Mouse (Mus musculus): ENCODE results near the gene Fibp. TPM values are rescaled to one million over a fixed set of nuclear protein-coding genes. Genes with fewer than 3 reads are reported as not detected.

The Fibp gene
- polyA plus RNA-seq, 1 experiment from 2014 or later = 66.7 TPM

- no peak overlapping the region for H3K27ac ChIP-seq (ENCODE audit: low read depth, low read length)
- H3K4me3 ChIP-seq (ENCODE audit: low read depth, low read length) = no peak overlapping the region
- no peak overlapping the region for H3K9ac ChIP-seq (ENCODE audit: low read depth, low read length)
- no peaks in the 10 kb centered on the region for H3K9me3 ChIP-seq (ENCODE audit: control insufficient read depth, low read length)
- DNase-seq (ENCODE audit: low spot score) (no peak), ATAC-seq (replicated peaks; ENCODE audit: low FRiP score) (no peak)
- H3K4me2 ChIP-seq = no peak overlapping the region
- H3K4me1 ChIP-seq (replicated peaks; ENCODE audit: control insufficient read depth, insufficient read depth, low read length) = peaks cover 4% of the 10 kb centered on the region; the same call in 1 of the 2 replicates
- peaks cover 14% of the 10 kb centered on the region for H3K36me3 ChIP-seq (ENCODE audit: control insufficient read depth, insufficient read depth, low read length)
- no peaks in the 10 kb centered on the region; the same call in 1 of the 2 replicates for H3K27me3 ChIP-seq (replicated peaks; ENCODE audit: control insufficient read depth, insufficient read depth, low read length)
- WGBS = 80% methylated on average over 10 of the region's 10 CpGs
Observed at GRCm38 (mm10) chr19:5477004-5477667, 16.7 kb downstream of the Fibp start.

GRCm38 (mm10) chr19:5477668-5478300 lies 17.4 kb downstream of the Fibp start:
- H3K9me3 ChIP-seq (ENCODE audit: control insufficient read depth, low read length) = no peaks in the 10 kb centered on the region
- H3K4me3 ChIP-seq (ENCODE audit: low read depth, low read length) = no peak overlapping the region
- peaks cover 15% of the 10 kb centered on the region for H3K36me3 ChIP-seq (ENCODE audit: control insufficient read depth, insufficient read depth, low read length)
- H3K9ac ChIP-seq (ENCODE audit: low read depth, low read length) = no peak overlapping the region
- WGBS = 89% methylated on average over 18 of the region's 18 CpGs
- no peak overlapping the region for H3K4me2 ChIP-seq
- H3K27ac ChIP-seq (ENCODE audit: low read depth, low read length) = no peak overlapping the region
- H3K27me3 ChIP-seq (replicated peaks; ENCODE audit: control insufficient read depth, insufficient read depth, low read length) = no peaks in the 10 kb centered on the region; the same call in 1 of the 2 replicates
- ATAC-seq (replicated peaks; ENCODE audit: low FRiP score) = no peak
- DNase-seq (ENCODE audit: low spot score) = no peak
- H3K4me1 ChIP-seq (replicated peaks; ENCODE audit: control insufficient read depth, insufficient read depth, low read length) = peaks cover 4% of the 10 kb centered on the region; the same call in 1 of the 2 replicates

GRCm38 (mm10) chr19:5480016-5480415 lies 19.6 kb downstream of the Fibp start:
- ATAC-seq (replicated peaks; ENCODE audit: low FRiP score) (no peak), DNase-seq (ENCODE audit: low spot score) (no peak)
- Histone ChIP-seq H3K36me3 (ENCODE audit: control insufficient read depth, insufficient read depth, low read length) (peaks cover 21% of the 10 kb centered on the region), H3K9me3 (ENCODE audit: control insufficient read depth, low read length) (no peaks in the 10 kb centered on the region), H3K27me3 (replicated peaks; ENCODE audit: control insufficient read depth, insufficient read depth, low read length) (no peaks in the 10 kb centered on the region; the same call in 1 of the 2 replicates), H3K4me2 (no peak overlapping the region), H3K27ac (ENCODE audit: low read depth, low read length) (no peak overlapping the region), H3K4me1 (replicated peaks; ENCODE audit: control insufficient read depth, insufficient read depth, low read length) (no peaks in the 10 kb centered on the region; the same call in 1 of the 2 replicates), H3K9ac (ENCODE audit: low read depth, low read length) (no peak overlapping the region), H3K4me3 (ENCODE audit: low read depth, low read length) (no peak overlapping the region)
- 80% methylated on average over 10 of the region's 10 CpGs for WGBS

DNA sequence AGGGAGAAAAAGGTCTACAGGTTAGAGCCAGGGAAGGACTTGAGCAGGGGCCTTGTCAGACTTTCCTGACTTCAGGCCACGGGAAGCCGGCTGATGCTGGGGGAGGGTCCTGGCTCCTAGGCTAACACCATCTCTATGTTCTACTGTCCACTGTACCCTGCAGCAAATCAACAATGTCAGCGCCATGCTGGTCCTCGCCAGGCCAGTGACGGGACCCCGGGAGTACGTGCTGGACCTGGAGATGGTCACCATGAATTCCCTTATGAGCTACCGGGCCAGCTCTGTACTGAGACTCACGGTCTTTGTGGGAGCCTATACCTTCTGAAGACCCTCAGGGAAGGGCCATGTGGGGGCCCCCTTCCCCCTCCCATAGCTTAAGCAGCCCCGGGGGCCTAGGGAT lies 21.0 kb downstream of the Fibp start:
- H3K36me3 ChIP-seq (ENCODE audit: control insufficient read depth, insufficient read depth, low read length) = peaks cover 30% of the 10 kb centered on the region
- H3K9ac ChIP-seq (ENCODE audit: low read depth, low read length) = 0 out of 2 replicates have a peak overlapping the region, but pooled peaks have one; percentile 9
- no peak overlapping the region for H3K4me2 ChIP-seq

DNA sequence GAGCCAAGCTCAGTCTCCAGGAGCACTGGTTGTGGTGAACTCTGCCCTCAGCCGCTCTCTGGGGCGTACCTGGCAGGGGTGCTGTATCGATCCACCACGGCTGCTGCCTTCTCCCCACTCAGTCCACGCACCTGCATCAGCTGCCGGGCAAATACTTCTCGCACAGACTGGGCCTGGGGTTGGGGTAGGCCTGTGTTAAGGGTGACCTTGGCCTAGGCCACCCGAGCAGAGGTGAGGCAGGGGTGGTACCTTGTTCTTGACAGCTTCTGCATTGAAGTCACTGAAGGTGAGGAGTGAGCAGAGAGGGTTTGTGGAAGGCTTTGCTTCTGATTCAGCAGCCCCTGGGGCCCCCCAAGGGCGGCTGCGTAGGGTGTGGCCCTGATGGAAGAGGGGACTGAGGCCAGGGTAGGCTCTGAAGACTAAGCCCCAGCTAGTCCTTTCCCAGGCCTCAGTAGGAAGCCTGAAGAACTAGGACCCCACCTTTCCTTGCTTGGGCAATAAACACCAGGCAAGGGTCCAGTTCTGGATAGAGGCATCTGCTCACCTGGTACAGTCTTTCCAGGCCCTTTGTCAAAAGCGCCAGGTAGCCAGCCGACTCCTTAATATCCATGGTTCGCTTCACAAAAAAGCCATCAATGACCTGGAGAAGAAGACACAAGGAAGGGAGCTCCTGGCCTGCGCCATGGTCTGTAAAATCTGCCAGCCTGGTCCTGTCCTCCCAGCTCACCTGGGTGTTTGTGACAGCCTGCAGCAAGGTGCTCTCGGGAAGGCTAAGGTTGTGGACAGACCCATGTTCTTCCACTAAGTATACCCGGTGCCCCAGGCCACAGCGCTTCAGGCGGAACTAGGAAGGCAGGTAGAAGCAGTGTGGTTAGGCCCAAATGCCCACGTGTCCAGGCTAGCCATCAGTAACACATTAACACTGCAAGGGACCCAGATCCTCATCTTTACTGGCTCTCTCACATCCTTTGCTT lies 23.3 kb downstream of the Fibp start:
- Histone ChIP-seq H3K27ac (ENCODE audit: low read depth, low read length) (no peak overlapping the region), H3K9ac (ENCODE audit: low read depth, low read length) (no peak overlapping the region), H3K27me3 (replicated peaks; ENCODE audit: control insufficient read depth, insufficient read depth, low read length) (no peaks in the 10 kb centered on the region), H3K4me2 (no peak overlapping the region), H3K9me3 (ENCODE audit: control insufficient read depth, low read length) (no peaks in the 10 kb centered on the region), H3K36me3 (ENCODE audit: control insufficient read depth, insufficient read depth, low read length) (peaks cover 26% of the 10 kb centered on the region), H3K4me1 (replicated peaks; ENCODE audit: control insufficient read depth, insufficient read depth, low read length) (peaks cover 8% of the 10 kb centered on the region), H3K4me3 (ENCODE audit: low read depth, low read length) (no peak overlapping the region)
- ATAC-seq (replicated peaks; ENCODE audit: low FRiP score) (no peak), DNase-seq (ENCODE audit: low spot score) (no peak)
- WGBS = 92% methylated on average over 19 of the region's 19 CpGs

More for the DNA sequence above, 21.0 kb downstream of the Fibp start:
- DNase-seq (ENCODE audit: low spot score) (no peak), ATAC-seq (replicated peaks; ENCODE audit: low FRiP score) (no peak)
- WGBS = 89% methylated on average over 10 of the region's 10 CpGs
- Histone ChIP-seq H3K27me3 (replicated peaks; ENCODE audit: control insufficient read depth, insufficient read depth, low read length) (no peaks in the 10 kb centered on the region), H3K4me1 (replicated peaks; ENCODE audit: control insufficient read depth, insufficient read depth, low read length) (no peaks in the 10 kb centered on the region; the same call in 1 of the 2 replicates), H3K4me3 (ENCODE audit: low read depth, low read length) (no peak overlapping the region), H3K27ac (ENCODE audit: low read depth, low read length) (no peak overlapping the region), H3K9me3 (ENCODE audit: control insufficient read depth, low read length) (no peaks in the 10 kb centered on the region)

- H3K9me3 ChIP-seq (ENCODE audit: control insufficient read depth, low read length) = no peaks in the 10 kb centered on the region
- peaks cover 24% of the 10 kb centered on the region for H3K36me3 ChIP-seq (ENCODE audit: control insufficient read depth, insufficient read depth, low read length)
- no peaks in the 10 kb centered on the region for H3K27me3 ChIP-seq (replicated peaks; ENCODE audit: control insufficient read depth, insufficient read depth, low read length)
- DNase-seq (ENCODE audit: low spot score) = no peak
- H3K4me2 ChIP-seq = no peak overlapping the region
- H3K4me3 ChIP-seq (ENCODE audit: low read depth, low read length) = no peak overlapping the region
- no peak for ATAC-seq (replicated peaks; ENCODE audit: low FRiP score)
- WGBS = 90% methylated on average over 5 of the region's 5 CpGs
- no peak overlapping the region for H3K27ac ChIP-seq (ENCODE audit: low read depth, low read length)
- peaks cover 9% of the 10 kb centered on the region for H3K4me1 ChIP-seq (replicated peaks; ENCODE audit: control insufficient read depth, insufficient read depth, low read length)
- no peak overlapping the region for H3K9ac ChIP-seq (ENCODE audit: low read depth, low read length)
Observed at GRCm38 (mm10) chr19:5484496-5484895, 24.1 kb downstream of the Fibp start.

GRCm38 (mm10) chr19:5485371-5485770 lies 25.0 kb downstream of the Fibp start:
- DNase-seq (ENCODE audit: low spot score) (no peak), ATAC-seq (replicated peaks; ENCODE audit: low FRiP score) (no peak)
- H3K36me3 ChIP-seq (ENCODE audit: control insufficient read depth, insufficient read depth, low read length) = peaks cover 24% of the 10 kb centered on the region
- H3K9ac ChIP-seq (ENCODE audit: low read depth, low read length) = no peak overlapping the region
- H3K4me1 ChIP-seq (replicated peaks; ENCODE audit: control insufficient read depth, insufficient read depth, low read length) = peaks cover 14% of the 10 kb centered on the region
- no peak overlapping the region for H3K4me2 ChIP-seq
- no peak overlapping the region for H3K27ac ChIP-seq (ENCODE audit: low read depth, low read length)
- no peaks in the 10 kb centered on the region for H3K9me3 ChIP-seq (ENCODE audit: control insufficient read depth, low read length)
- H3K27me3 ChIP-seq (replicated peaks; ENCODE audit: control insufficient read depth, insufficient read depth, low read length) = no peaks in the 10 kb centered on the region
- H3K4me3 ChIP-seq (ENCODE audit: low read depth, low read length) = no peak overlapping the region
- 93% methylated on average over 8 of the region's 8 CpGs for WGBS

GRCm38 (mm10) chr19:5485821-5486220 lies 25.4 kb downstream of the Fibp start:
- Histone ChIP-seq H3K9me3 (ENCODE audit: control insufficient read depth, low read length) (no peaks in the 10 kb centered on the region), H3K27me3 (replicated peaks; ENCODE audit: control insufficient read depth, insufficient read depth, low read length) (no peaks in the 10 kb centered on the region), H3K36me3 (ENCODE audit: control insufficient read depth, insufficient read depth, low read length) (peaks cover 24% of the 10 kb centered on the region), H3K9ac (ENCODE audit: low read depth, low read length) (no peak overlapping the region), H3K4me1 (replicated peaks; ENCODE audit: control insufficient read depth, insufficient read depth, low read length) (peaks cover 14% of the 10 kb centered on the region), H3K4me2 (no peak overlapping the region), H3K4me3 (ENCODE audit: low read depth, low read length) (no peak overlapping the region), H3K27ac (ENCODE audit: low read depth, low read length) (no peak overlapping the region)
- no peak for ATAC-seq (replicated peaks; ENCODE audit: low FRiP score)
- DNase-seq (ENCODE audit: low spot score) = no peak
- 89% methylated on average over 7 of the region's 7 CpGs for WGBS

Measured in liver, embryonic 11.5 days (tissue).